Mouse (Mus musculus): Measurements from ENCODE around the gene Cbr3. TPM values are rescaled to one million over a fixed set of nuclear protein-coding genes. Genes with fewer than 3 reads are reported as not detected.

Gene Cbr3
- polyA plus RNA-seq, 1 experiment from 2014 or later, result 0.59 TPM

DNA sequence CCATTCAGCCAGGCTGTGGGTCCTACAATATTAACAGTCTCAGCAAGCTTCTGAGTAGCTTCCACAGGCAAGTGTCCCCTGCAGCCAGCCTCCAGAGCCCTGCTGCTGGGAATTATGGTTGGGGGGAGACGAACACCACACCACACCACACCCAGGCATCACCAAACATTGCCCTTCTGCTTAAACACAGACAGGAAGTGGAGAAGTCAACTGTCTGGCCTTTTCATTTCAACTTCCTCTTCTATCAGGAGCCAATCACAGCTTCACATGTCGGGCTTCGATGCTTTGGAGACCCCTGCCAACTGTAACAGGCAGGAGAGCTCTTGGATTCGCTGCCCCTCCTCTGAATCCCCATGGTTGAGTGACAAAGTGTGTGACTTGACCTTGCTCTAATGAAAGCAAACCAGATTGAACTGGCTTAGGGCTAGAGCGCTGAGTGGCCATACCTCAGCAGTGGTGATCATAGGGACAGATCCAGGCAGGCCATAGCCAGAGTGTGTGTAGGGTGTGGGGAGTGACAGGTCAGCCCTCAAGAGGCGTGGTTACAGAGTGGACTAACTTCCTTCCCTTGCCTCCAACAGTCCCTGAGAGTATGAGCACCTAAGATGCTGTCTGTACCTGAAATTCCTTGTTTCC, 8.3 kb downstream of the Cbr3 start:
- Histone ChIP-seq H3K4me2 (ENCODE audit: low read depth, low read length, severe bottlenecking) (no peak overlapping the region), H3K9ac (ENCODE audit: low read length) (no peak overlapping the region), H3K9me3 (ENCODE audit: control insufficient read depth, low read length) (no peaks in the 10 kb centered on the region), H3K4me3 (ENCODE audit: low read depth, low read length) (no peak overlapping the region), H3K4me1 (replicated peaks; ENCODE audit: control insufficient read depth, insufficient read depth, low read length) (no peaks in the 10 kb centered on the region), H3K27me3 (ENCODE audit: control insufficient read depth, insufficient read depth, low read length) (no peaks in the 10 kb centered on the region), H3K27ac (ENCODE audit: low read depth, low read length) (no peak overlapping the region), H3K36me3 (ENCODE audit: control insufficient read depth, insufficient read depth, low read length) (no peaks in the 10 kb centered on the region)
- WGBS, result 77% methylated on average over 6 of the region's 6 CpGs
- DNase-seq (ENCODE audit: low spot score) (no peak), ATAC-seq (replicated peaks; ENCODE audit: low FRiP score) (no peak)

DNA sequence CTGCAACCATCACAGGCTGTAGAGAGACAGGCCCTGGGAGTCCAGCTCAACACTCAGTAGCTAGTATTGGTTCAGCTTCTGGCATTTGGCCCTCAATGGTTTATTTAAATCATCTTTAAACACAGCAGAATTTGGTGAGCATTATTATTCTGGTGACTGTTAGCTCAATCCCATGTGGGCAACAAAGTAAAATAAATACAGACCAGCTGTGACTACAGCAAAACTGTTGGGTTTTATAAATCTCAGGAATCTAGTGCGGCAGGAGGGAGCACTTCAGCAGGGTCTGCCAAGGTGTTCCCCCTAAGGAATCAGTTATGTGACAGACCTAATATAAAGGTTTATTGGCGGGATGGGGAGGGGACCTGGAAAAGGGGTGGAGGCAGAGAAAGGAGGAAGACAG, 9.7 kb downstream of the Cbr3 start:
- H3K9me3 ChIP-seq (ENCODE audit: control insufficient read depth, low read length), result no peaks in the 10 kb centered on the region
- no peaks in the 10 kb centered on the region for H3K4me1 ChIP-seq (replicated peaks; ENCODE audit: control insufficient read depth, insufficient read depth, low read length)
- H3K36me3 ChIP-seq (ENCODE audit: control insufficient read depth, insufficient read depth, low read length), result no peaks in the 10 kb centered on the region
- no peaks in the 10 kb centered on the region for H3K27me3 ChIP-seq (ENCODE audit: control insufficient read depth, insufficient read depth, low read length)
- H3K27ac ChIP-seq (ENCODE audit: low read depth, low read length), result no peak overlapping the region
- DNase-seq (ENCODE audit: low spot score), result no peak
- ATAC-seq (replicated peaks; ENCODE audit: low FRiP score), result no peak
- no peak overlapping the region for H3K4me3 ChIP-seq (ENCODE audit: low read depth, low read length)
- WGBS, result 75% methylated on average over 2 of the region's 2 CpGs
- no peak overlapping the region for H3K9ac ChIP-seq (ENCODE audit: low read length)
- no peak overlapping the region for H3K4me2 ChIP-seq (ENCODE audit: low read depth, low read length, severe bottlenecking)

DNA sequence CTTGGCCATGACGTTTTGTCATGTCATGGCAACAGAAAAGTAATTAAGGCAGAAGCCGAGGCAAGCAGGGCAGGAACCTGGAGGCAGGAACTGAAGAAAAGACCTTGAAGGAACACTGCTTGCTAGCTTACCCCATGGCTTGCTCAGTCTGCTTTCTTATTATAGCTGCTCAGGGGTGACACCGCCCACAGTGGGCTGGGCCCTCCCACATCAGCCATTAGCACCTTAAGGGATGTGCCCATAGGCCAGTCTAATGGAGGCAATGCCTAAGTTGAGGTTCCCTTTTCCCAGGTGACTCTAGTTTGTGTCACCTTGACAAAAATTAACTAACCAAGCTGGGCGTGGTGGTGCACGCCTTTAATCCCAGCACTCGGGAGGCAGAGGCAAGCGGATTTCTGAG, 24.1 kb downstream of the Cbr3 start:
- Histone ChIP-seq H3K9ac (ENCODE audit: low read length) (no peak overlapping the region), H3K27me3 (ENCODE audit: control insufficient read depth, insufficient read depth, low read length) (peaks cover 4% of the 10 kb centered on the region; the same call in 1 of the 2 replicates), H3K36me3 (ENCODE audit: control insufficient read depth, insufficient read depth, low read length) (no peaks in the 10 kb centered on the region), H3K9me3 (ENCODE audit: control insufficient read depth, low read length) (no peaks in the 10 kb centered on the region), H3K4me3 (ENCODE audit: low read depth, low read length) (no peak overlapping the region), H3K4me1 (replicated peaks; ENCODE audit: control insufficient read depth, insufficient read depth, low read length) (no peaks in the 10 kb centered on the region), H3K27ac (ENCODE audit: low read depth, low read length) (no peak overlapping the region), H3K4me2 (ENCODE audit: low read depth, low read length, severe bottlenecking) (no peak overlapping the region)
- DNase-seq (ENCODE audit: low spot score) (no peak), ATAC-seq (replicated peaks; ENCODE audit: low FRiP score) (no peak)
- WGBS, result 93% methylated on average over 7 of the region's 7 CpGs

DNA sequence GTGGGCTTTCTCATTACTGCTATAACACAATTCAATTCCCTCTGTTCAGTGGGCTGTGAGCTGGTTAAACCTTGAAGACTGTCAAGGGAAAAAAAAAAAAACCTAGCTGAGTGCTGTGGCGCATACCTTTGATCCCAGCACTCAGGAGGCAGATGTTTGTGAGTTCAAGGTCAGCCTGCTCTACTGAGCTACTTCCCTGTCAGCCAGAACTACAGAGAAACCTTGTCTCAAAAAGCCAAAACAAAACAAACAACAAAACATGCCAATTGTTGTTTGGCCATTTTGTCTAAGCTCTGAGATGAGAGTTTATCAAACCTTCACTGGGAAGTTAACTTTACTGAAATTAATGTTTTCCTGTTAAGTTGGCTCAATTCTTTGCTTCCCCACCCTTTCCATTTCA, 26.2 kb downstream of the Cbr3 start:
- ATAC-seq (replicated peaks; ENCODE audit: low FRiP score), result no peak
- no peaks in the 10 kb centered on the region for H3K4me1 ChIP-seq (replicated peaks; ENCODE audit: control insufficient read depth, insufficient read depth, low read length)

DNA sequence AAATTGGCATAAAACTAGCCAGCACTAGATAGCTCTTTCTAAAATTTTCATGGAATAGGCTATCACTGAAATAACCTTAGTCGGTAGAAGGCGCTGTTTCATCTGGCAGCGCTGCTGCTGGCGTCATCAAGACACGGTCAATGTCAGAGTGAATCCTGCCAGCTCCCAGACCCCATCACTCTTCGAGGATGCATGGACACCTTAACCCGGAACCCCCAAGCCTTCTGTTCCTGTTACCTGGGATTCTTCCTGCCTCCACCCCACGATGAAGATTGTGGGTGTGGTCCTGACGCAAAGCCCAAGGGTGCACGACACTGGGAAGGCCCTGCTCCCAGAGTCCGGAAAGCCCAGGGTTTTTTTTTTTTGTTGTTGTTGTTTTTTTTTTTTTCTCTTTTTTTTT, 27.9 kb downstream of the Cbr3 start:
- Histone ChIP-seq H3K9ac (ENCODE audit: low read length) (no peak overlapping the region), H3K36me3 (ENCODE audit: control insufficient read depth, insufficient read depth, low read length) (no peaks in the 10 kb centered on the region), H3K27ac (ENCODE audit: low read depth, low read length) (no peak overlapping the region), H3K9me3 (ENCODE audit: control insufficient read depth, low read length) (no peaks in the 10 kb centered on the region), H3K4me2 (ENCODE audit: low read depth, low read length, severe bottlenecking) (peak overlapping the region; percentile 94), H3K4me3 (ENCODE audit: low read depth, low read length) (peak overlapping the region; percentile 63), H3K27me3 (ENCODE audit: control insufficient read depth, insufficient read depth, low read length) (peaks cover 11% of the 10 kb centered on the region; the same call in 1 of the 2 replicates), H3K4me1 (replicated peaks; ENCODE audit: control insufficient read depth, insufficient read depth, low read length) (no peaks in the 10 kb centered on the region)
- under 1% methylated on average over 11 of the region's 11 CpGs for WGBS
- DNase-seq (ENCODE audit: low spot score) (peak; percentile 75), ATAC-seq (replicated peaks; ENCODE audit: low FRiP score) (peak; percentile 47)

More for the DNA sequence above, 26.2 kb downstream of the Cbr3 start:
- H3K27ac ChIP-seq (ENCODE audit: low read depth, low read length), result no peak overlapping the region
- no peak for DNase-seq (ENCODE audit: low spot score)
- H3K27me3 ChIP-seq (ENCODE audit: control insufficient read depth, insufficient read depth, low read length), result peaks cover 11% of the 10 kb centered on the region; the same call in 1 of the 2 replicates
- 83% methylated on average over 1 of the region's 1 CpGs for WGBS
- no peaks in the 10 kb centered on the region for H3K36me3 ChIP-seq (ENCODE audit: control insufficient read depth, insufficient read depth, low read length)
- H3K4me3 ChIP-seq (ENCODE audit: low read depth, low read length), result no peak overlapping the region
- no peak overlapping the region for H3K4me2 ChIP-seq (ENCODE audit: low read depth, low read length, severe bottlenecking)
- H3K9me3 ChIP-seq (ENCODE audit: control insufficient read depth, low read length), result no peaks in the 10 kb centered on the region
- H3K9ac ChIP-seq (ENCODE audit: low read length), result no peak overlapping the region

DNA sequence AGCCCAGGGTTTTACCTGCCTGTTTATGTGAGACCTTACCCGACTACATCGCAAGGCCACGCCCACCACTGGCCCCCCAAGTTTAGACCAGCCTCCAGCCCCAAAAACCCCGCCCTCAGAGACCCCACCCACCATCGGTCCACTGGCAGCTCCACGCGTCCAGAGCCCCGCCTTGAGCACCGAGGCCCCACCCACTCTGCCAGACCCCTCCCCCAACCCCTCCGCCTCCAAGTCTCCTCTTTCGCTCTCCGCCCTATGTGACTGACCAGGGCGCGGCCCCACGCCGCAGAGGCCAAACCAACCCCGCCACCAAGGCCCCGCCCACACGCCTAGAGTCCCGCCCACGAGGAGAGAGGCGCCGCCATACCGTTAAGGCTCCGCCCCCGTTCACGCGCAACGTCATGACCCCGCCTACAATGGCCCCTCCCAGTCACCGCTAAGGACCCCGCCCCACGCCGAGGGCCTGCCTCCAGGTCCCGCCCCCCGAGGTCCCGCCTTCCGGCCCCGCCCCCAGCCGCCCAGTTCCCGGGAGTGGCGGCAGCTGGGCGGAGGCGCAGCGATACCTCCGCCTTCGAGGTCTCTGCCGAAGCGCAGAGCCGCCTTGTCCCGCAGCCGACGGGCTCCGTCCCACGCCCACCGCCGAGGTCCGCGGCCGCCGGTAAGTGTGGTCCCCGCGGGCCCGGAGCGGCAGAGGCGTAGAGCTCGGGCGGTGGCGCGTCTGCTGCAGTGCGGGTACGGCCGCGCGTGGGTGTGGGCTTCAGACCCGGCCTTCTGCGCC, 28.6 kb downstream of the Cbr3 start, which contains the start of gene Dop1b:
Gene Dop1b, plus strand, starts transcription at position 494 of the 778 bp plus-strand sequence.
- under 1% methylated on average over 67 of the region's 77 CpGs for WGBS
- peak; percentile 100 for DNase-seq (ENCODE audit: low spot score)
- ATAC-seq (replicated peaks; ENCODE audit: low FRiP score), result peak; percentile 91

DNA sequence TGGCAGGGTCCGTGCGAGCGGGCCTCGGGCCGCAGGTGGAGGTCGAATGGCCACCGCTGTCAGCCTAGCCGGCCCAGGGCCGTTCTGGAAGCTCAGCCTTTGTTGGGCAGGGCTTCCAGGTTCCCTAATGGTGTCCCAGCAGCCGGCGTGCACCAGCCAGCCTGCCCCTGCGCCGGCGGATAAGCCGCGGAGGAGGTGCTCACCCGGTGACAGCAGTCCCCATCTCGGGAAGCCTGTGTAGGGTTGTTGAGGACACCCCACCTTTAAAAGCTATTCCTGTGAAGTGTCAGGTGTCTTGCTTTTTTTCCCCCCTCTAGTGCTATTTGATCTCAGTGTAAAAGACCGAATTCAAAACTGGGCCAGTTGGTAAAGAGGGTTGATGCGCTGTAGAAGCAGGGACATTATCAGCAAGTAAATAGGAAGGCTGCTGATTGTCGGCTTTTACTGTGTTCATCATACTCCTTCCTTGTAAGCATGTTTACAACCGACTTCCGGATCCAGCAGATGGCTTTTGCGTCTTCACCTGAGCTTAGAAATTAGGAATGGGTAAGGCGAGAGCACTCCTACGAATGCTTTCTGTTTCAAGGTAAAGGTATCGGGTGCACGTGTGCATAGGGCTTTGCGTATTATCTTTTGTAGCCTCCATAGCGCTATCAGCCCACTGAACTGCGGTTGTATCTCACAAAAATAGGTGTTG, 29.3 kb downstream of the Cbr3 start:
- WGBS, result 11% methylated on average over 31 of the region's 31 CpGs
- Histone ChIP-seq H3K27ac (ENCODE audit: low read depth, low read length) (no peak overlapping the region), H3K9ac (ENCODE audit: low read length) (peak overlapping the region; percentile 77), H3K27me3 (ENCODE audit: control insufficient read depth, insufficient read depth, low read length) (peaks cover 6% of the 10 kb centered on the region; the same call in 1 of the 2 replicates), H3K9me3 (ENCODE audit: control insufficient read depth, low read length) (no peaks in the 10 kb centered on the region), H3K36me3 (ENCODE audit: control insufficient read depth, insufficient read depth, low read length) (no peaks in the 10 kb centered on the region), H3K4me3 (ENCODE audit: low read depth, low read length) (peak overlapping the region; percentile 63), H3K4me2 (ENCODE audit: low read depth, low read length, severe bottlenecking) (peak overlapping the region; percentile 94), H3K4me1 (replicated peaks; ENCODE audit: control insufficient read depth, insufficient read depth, low read length) (no peaks in the 10 kb centered on the region; the same call in 1 of the 2 replicates)
- ATAC-seq (replicated peaks; ENCODE audit: low FRiP score) (peak; percentile 47; the same call in 1 of the 2 replicates), DNase-seq (ENCODE audit: low spot score) (no peak)

More for the DNA sequence above, 28.6 kb downstream of the Cbr3 start, which contains the start of gene Dop1b:
- H3K9me3 ChIP-seq (ENCODE audit: control insufficient read depth, low read length), result no peaks in the 10 kb centered on the region
- H3K27me3 ChIP-seq (ENCODE audit: control insufficient read depth, insufficient read depth, low read length), result peaks cover 10% of the 10 kb centered on the region; the same call in 1 of the 2 replicates
- H3K9ac ChIP-seq (ENCODE audit: low read length), result peak within 1 kb of the TSS; percentile 77
- H3K4me1 ChIP-seq (replicated peaks; ENCODE audit: control insufficient read depth, insufficient read depth, low read length), result no peaks in the 10 kb centered on the region
- no peak within 1 kb of the TSS for H3K27ac ChIP-seq (ENCODE audit: low read depth, low read length)
- H3K36me3 ChIP-seq (ENCODE audit: control insufficient read depth, insufficient read depth, low read length), result no peaks in the 10 kb centered on the region
- peak within 1 kb of the TSS; percentile 63 for H3K4me3 ChIP-seq (ENCODE audit: low read depth, low read length)
- H3K4me2 ChIP-seq (ENCODE audit: low read depth, low read length, severe bottlenecking), result peak within 1 kb of the TSS; percentile 94

DNA sequence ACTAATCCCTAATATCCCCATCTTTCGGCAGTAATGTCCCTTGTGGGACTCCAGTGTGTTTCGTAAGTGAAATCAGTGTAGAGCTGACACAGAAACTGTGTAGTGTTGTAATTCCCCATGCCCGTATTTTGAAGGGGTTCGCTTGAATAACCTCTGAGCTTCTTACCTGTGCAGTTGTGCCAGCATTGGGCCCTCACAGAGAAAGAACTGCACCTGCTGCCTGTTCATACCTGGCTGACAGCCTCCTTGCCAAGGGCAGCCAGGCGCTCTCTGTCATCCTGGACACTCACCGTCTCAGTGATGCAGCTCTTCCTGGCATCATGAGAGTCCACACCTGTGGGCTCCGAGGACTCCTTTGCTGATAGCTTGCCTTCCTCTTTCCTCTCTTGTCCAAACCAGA, 30.0 kb downstream of the Cbr3 start:
- H3K4me2 ChIP-seq (ENCODE audit: low read depth, low read length, severe bottlenecking), result peak overlapping the region; percentile 94
- no peak overlapping the region for H3K9ac ChIP-seq (ENCODE audit: low read length)
- H3K4me3 ChIP-seq (ENCODE audit: low read depth, low read length), result peak overlapping the region; percentile 63; the same call in 1 of the 2 replicates
- no peak overlapping the region for H3K27ac ChIP-seq (ENCODE audit: low read depth, low read length)
- H3K27me3 ChIP-seq (ENCODE audit: control insufficient read depth, insufficient read depth, low read length), result peaks cover 6% of the 10 kb centered on the region; the same call in 1 of the 2 replicates
- no peak for DNase-seq (ENCODE audit: low spot score)
- no peaks in the 10 kb centered on the region for H3K36me3 ChIP-seq (ENCODE audit: control insufficient read depth, insufficient read depth, low read length)
- no peaks in the 10 kb centered on the region for H3K9me3 ChIP-seq (ENCODE audit: control insufficient read depth, low read length)
- no peak for ATAC-seq (replicated peaks; ENCODE audit: low FRiP score)
- whole genome bisulfite sequencing, result 86% methylated on average over 7 of the region's 7 CpGs
- no peaks in the 10 kb centered on the region; the same call in 1 of the 2 replicates for H3K4me1 ChIP-seq (replicated peaks; ENCODE audit: control insufficient read depth, insufficient read depth, low read length)

Data from forebrain, embryonic 11.5 days (tissue).